Mouse (Mus musculus): Measurements from ENCODE around the gene Muc2. TPM values are rescaled to one million over a fixed set of nuclear protein-coding genes. Genes with fewer than 3 reads are reported as not detected.
A peak's percentile ranks its signal among the peaks of the same experiment; 100 is the strongest.

Muc2 gene
- polyA plus RNA-seq, 1 experiment from 2014 or later: 0.33 TPM

DNA sequence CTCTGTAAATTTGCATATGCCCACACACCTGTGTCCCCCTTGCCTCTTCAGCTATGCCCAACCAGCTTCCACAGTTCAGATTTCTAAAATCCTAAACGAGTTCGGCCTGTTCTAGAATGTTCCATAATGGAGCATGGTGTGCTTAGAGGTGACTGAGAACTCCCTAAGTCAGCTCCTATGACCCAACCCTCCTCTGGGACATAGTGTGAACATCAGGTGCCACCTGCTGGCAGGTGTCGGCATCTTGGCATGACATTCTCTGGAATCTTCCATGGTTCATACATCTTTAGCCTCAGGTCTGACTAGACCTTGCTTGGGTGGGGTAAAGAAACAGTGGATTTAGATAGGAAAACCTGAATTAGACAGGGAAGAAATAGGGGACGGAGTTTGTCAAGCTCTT lies 19.1 kb upstream of the Muc2 start:
- DNase-seq (ENCODE audit: low read depth, low spot score) (peak; percentile 20), ATAC-seq (peak; percentile 51)
- peaks cover 3% of the 10 kb centered on the region for H3K27me3 ChIP-seq
- in situ Hi-C loops (cut with MboI; ENCODE audit: low pct_unique_long_range_greater_than_20kb): loop anchor here (25.0 kb wide), 1 partner anchor 134 kb away; the partner anchor contains the start of gene Chid1
- CTCF ChIA-PET: interaction anchor here (0.7 to 2.0 kb wide), 12 partner anchors 8 to 375 kb away, joined by 3 to 9 read pairs (median 4); no protein-coding TSS in a partner anchor
- peak; percentile 85 for TF ChIP-seq CTCF (IDR thresholded peaks at IDR 0.05)
- POLR2A ChIA-PET: interaction anchor here (0.7 kb wide), 1 partner anchor 75 kb away, joined by 6 read pairs; no protein-coding TSS in a partner anchor

DNA sequence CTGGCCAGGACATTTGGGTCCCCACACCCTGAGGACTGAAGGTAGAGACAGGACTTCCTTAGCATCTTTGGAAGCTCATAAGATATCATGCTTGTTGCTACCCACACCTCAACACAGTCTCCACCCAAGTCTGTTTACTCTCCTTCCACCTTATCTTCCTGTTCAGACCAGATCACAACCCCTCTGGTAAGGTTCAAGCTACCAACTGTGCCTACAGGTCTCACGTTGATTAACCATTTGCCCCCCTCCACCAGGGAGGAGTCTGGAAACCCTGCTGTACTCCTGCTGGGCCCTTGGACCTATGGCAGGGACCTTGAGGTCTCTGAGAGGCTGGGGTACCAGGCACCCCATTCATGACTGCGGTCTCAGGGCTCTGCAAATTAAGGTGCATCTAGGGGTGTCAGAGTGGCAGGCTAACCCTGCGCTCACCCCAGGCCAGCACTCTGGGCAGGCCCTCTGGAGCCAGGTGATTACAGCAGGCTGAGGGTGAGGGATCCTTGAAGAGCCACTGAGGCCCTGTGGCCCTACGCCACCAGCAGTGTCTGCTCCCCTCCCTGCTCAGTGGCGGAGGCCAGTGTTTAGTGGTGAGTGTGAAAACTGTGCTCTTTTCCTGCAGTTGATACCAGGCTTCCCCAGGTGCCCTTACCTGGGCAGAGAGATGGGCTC lies 18.4 kb upstream of the Muc2 start:
- in situ Hi-C loops (cut with MboI; ENCODE audit: low pct_unique_long_range_greater_than_20kb): loop anchor here (25.0 kb wide), 1 partner anchor 134 kb away; the partner anchor contains the start of gene Chid1
- ATAC-seq (no peak), DNase-seq (ENCODE audit: low read depth, low spot score) (no peak)
- CTCF ChIA-PET: interaction anchor here (0.9 to 2.0 kb wide), 7 partner anchors 9 to 194 kb away, joined by 3 to 9 read pairs (median 4); no protein-coding TSS in a partner anchor
- no peak for TF ChIP-seq CTCF (IDR thresholded peaks at IDR 0.05)
- POLR2A ChIA-PET: no interaction called here
- peaks cover 3% of the 10 kb centered on the region for H3K27me3 ChIP-seq

DNA sequence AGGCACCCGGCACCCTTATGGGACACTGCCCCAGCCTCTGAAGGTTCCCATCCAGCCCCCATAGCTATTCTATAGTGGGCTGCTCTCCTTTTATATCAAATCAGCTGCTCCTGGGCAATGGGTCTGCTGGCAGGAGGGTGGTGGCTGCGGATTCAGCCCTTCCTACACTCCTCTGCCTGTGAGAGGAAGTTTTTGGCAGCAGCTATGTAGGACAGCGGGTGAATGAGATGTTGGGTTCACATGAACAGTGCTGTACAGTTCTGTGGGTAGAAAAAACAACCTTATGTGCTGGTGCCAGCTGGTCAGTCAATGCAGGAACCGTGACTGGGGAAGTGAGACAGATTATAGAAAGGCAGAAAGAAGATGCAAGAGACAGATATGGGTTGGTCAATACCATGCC lies 11.2 kb upstream of the Muc2 start:
- POLR2A ChIA-PET: no interaction called here
- ATAC-seq: no peak
- no peak for TF ChIP-seq CTCF (IDR thresholded peaks at IDR 0.05)
- in situ Hi-C loops (cut with MboI; ENCODE audit: low pct_unique_long_range_greater_than_20kb): no loop called here
- CTCF ChIA-PET: no interaction called here
- H3K27me3 ChIP-seq: peaks cover 11% of the 10 kb centered on the region
- no peak for DNase-seq (ENCODE audit: low read depth, low spot score)

DNA sequence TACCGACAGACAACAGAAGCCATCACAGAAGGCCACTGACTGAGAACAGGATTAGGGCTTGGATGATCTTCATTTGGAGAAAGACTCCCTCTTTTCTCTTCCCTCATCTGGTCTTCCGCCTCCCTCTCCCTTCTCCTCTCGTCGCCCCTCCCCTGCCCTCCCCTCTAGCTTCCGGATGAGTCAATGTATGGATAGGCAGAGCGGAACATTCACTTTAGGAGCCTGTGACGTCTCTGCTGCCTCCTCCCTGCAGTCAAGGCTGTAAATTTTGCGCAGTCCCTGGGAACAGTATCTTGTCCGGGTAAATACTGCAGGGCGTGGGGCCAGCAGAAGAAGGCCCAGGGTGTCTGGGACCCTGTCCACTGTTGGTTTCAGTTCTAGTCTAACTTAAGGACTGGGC lies 2.8 kb upstream of the Muc2 start:
- in situ Hi-C loops (cut with MboI; ENCODE audit: low pct_unique_long_range_greater_than_20kb): no loop called here
- no peak for ATAC-seq
- no peak for TF ChIP-seq CTCF (IDR thresholded peaks at IDR 0.05)
- peaks cover 16% of the 10 kb centered on the region for H3K27me3 ChIP-seq
- no peak for DNase-seq (ENCODE audit: low read depth, low spot score)
- POLR2A ChIA-PET: no interaction called here
- CTCF ChIA-PET: interaction anchor here (1.1 kb wide), 1 partner anchor 17 kb away, joined by 3 read pairs; no protein-coding TSS in a partner anchor

DNA sequence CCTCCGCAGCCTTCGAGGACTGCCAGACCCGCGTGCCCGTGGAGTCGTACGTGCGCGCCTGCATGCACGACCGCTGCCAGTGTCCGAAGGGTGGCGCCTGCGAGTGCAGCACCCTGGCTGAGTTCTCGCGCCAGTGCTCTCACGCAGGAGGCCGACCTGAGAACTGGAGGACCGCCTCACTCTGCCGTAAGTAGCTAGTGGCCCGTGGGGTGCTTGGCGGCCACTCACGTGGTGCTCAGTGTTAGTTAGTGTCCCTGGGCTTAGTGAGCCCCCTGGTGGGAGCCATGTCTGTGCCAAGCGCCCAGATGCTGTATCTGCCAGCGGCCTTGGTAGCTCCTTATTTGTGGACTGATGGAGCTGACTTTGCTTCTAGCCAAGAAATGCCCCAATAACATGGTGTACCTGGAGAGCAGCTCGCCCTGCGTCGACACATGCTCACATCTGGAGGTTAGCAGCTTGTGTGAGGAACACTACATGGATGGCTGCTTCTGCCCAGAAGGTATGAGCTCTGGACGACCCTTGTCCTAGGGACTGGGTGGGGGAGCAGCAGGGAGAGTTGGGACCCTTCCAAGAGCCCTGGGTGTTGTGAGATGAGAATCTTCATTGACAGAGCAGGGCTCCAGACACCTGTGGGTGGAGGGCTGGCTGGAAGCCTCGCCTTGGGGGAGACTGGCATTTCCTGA lies 3.6 kb downstream of the Muc2 start:
- DNase-seq (ENCODE audit: low read depth, low spot score): no peak
- ATAC-seq: no peak
- in situ Hi-C loops (cut with MboI; ENCODE audit: low pct_unique_long_range_greater_than_20kb): no loop called here
- ChIA-PET POLR2A (no interaction called here), CTCF (no interaction called here)
- peaks cover 17% of the 10 kb centered on the region for H3K27me3 ChIP-seq
- TF ChIP-seq CTCF (IDR thresholded peaks at IDR 0.05): no peak

DNA sequence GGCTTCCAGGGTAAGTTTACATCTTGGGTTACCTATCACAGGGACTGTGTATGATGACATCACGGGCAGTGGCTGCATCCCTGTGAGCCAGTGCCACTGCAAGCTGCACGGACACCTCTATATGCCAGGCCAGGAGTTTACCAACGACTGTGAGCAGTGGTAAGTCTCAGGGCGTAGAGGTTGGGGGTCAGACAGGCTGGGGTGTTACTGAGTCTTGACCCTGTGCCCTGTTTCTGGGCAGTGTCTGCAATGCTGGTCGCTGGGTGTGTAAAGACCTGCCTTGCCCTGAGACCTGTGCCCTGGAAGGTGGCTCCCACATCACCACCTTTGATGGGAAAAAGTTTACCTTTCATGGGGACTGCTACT lies 4.1 kb downstream of the Muc2 start:
- ATAC-seq: no peak
- peaks cover 17% of the 10 kb centered on the region for H3K27me3 ChIP-seq
- DNase-seq (ENCODE audit: low read depth, low spot score): no peak
- ChIA-PET POLR2A (no interaction called here), CTCF (no interaction called here)
- in situ Hi-C loops (cut with MboI; ENCODE audit: low pct_unique_long_range_greater_than_20kb): no loop called here
- TF ChIP-seq CTCF (IDR thresholded peaks at IDR 0.05): no peak

DNA sequence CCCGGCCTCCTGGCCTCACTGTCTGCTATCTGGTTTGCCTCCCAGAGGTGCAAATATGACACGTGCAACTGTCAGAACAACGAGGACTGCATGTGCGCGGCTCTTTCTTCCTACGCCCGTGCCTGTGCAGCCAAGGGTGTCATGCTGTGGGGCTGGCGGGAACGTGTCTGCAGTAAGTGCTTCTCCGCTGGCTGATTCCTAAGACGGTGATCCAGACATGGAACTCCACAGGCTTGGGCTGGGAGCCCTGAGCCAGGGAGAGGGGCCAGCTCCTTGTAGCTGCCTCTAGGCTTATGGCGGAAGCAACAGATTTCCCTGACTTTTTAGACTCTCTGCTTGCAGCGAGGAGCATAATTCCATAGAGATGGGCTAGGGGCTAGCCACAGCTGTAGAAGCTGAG lies 6.4 kb downstream of the Muc2 start:
- H3K27me3 ChIP-seq: peaks cover 10% of the 10 kb centered on the region
- POLR2A ChIA-PET: no interaction called here
- ATAC-seq (no peak), DNase-seq (ENCODE audit: low read depth, low spot score) (no peak)
- in situ Hi-C loops (cut with MboI; ENCODE audit: low pct_unique_long_range_greater_than_20kb): no loop called here
- CTCF ChIA-PET: no interaction called here
- TF ChIP-seq CTCF (IDR thresholded peaks at IDR 0.05): no peak

DNA sequence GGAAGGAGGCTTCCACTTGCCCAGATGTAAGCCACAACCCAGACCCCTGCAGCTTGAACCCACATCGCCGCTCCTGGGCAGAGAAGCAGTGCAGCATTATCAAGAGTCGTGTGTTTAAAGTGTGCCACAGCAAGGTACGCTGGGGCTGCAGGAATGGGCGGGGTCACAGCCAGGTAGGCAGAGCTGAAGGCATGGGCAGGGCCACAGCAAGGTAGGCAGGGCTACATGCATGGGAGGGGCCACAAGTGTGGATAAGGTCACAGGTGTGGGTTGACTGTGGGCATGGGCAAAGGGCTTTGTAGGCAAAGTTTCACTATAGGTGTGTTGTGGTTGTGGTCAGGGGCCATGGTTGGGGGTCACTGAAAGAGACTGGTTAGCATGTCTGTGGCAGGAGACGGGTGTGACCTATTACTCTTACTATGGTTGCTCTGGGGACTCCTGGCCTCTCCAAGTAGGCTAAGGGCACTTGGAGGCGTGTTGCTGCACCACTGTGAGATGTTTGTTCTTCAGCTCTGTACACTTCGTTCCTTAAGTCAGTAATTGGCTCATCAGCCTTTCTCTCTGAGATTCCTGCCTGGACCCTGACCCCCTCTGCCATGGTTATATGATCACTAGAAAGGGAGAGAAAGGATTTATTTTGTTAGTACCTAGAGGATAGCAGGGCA lies 9.5 kb downstream of the Muc2 start:
- in situ Hi-C loops (cut with MboI; ENCODE audit: low pct_unique_long_range_greater_than_20kb): no loop called here
- POLR2A ChIA-PET: no interaction called here
- ATAC-seq (no peak), DNase-seq (ENCODE audit: low read depth, low spot score) (no peak)
- CTCF ChIA-PET: no interaction called here
- H3K27me3 ChIP-seq: peaks cover 11% of the 10 kb centered on the region
- no peak for TF ChIP-seq CTCF (IDR thresholded peaks at IDR 0.05)

DNA sequence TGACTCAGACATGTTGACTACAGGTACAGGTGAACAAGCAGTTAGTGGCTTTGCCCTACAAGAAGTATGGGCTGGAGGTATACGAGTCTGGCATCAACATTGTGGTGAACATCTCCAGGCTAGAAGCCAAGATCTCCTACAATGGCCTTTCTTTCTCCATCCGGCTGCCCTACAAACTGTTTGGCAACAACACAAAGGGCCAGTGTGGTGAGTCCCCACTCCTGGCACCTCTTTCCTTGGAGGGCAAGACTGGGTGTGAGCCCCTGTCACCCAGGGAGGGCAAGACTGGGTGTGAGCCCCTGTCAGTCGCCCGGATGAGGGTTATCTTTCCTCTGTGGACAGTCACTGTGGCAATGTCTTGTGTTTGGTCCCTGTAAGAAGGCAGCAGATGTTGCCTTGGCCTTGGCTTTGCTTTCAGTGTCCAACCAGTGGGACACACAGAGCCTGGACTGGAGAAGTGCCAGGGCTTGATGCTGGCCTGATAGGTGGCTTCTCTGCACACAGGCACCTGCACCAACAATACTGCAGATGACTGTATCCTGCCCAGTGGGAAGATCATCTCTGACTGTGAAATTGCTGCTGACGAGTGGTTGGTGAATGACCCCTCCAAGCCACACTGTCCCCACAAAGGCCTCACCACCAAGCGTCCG lies 57.4 kb downstream of the Muc2 start:
- no peak for TF ChIP-seq CTCF (IDR thresholded peaks at IDR 0.05)
- no peaks in the 10 kb centered on the region for H3K27me3 ChIP-seq
- in situ Hi-C loops (cut with MboI; ENCODE audit: low pct_unique_long_range_greater_than_20kb): no loop called here
- no peak for ATAC-seq
- POLR2A ChIA-PET: no interaction called here
- DNase-seq (ENCODE audit: low read depth, low spot score): no peak
- CTCF ChIA-PET: no interaction called here

DNA sequence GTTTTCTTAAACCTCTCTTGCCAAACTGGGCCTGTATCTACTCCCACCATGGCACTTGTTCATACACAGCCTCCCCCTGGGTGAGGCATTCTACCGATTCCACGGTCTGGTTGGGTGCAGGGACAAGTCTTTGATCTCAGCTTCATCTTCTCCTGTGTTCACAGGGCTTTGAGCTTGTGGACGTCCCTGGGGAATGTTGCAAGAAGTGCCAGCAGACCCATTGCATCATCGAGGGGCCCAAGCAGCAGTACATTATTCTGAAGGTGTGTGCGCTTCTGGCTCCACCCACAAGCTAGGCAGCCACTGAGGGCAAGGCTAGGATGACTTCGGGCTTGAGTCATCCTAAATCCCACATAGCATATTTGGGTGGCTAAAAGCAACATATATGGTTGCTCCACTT lies 62.4 kb downstream of the Muc2 start:
- peaks cover 6% of the 10 kb centered on the region for H3K27me3 ChIP-seq
- DNase-seq (ENCODE audit: low read depth, low spot score): no peak
- ChIA-PET POLR2A (no interaction called here), CTCF (interaction anchor here (5.1 kb wide), 1 partner anchor 171 kb away, joined by 49 read pairs; no protein-coding TSS in a partner anchor)
- ATAC-seq: no peak
- in situ Hi-C loops (cut with MboI; ENCODE audit: low pct_unique_long_range_greater_than_20kb): loop anchor here (25.0 kb wide), 1 partner anchor 160 kb away; the partner anchor contains the start of gene Tollip
- TF ChIP-seq CTCF (IDR thresholded peaks at IDR 0.05): no peak
